Mouse (Mus musculus) ovary, adult 18-20 months (tissue): ENCODE results near the gene Olfr393.

Source experiments
- DNase-seq: peaks from one replicate; pipeline ENCODE4 v3.0.0; 2022; ENCODE audit warnings: low spot score, mixed read lengths

The Olfr393 gene

GRCm38 (mm10) chr11:73851354-73851753 is at the start of gene Olfr393:
Olfr393 (minus strand) TSS chr11:73851454.
- DNase-seq = no peak

GRCm38 (mm10) chr11:73890671-73891070 is 39.4 kb upstream of the Olfr393 start, which contains the start of gene Olfr394:
Olfr394 (minus strand) TSS chr11:73890771.
- no peak for DNase-seq

- no peak for DNase-seq
Measured at GRCm38 (mm10) chr11:73816949-73817348, 34.3 kb downstream of the Olfr393 start, which contains the start of gene Olfr392. Olfr392 (minus strand) TSS chr11:73817049.

GRCm38 (mm10) chr11:73802952-73803351 is 48.3 kb downstream of the Olfr393 start, which contains the start of gene Olfr391-ps:
Olfr391-ps (minus strand) TSS chr11:73803052.
- no peak for DNase-seq
